Mouse (Mus musculus): Measurements from ENCODE around the gene Cog6. TPM values are rescaled to one million over a fixed set of nuclear protein-coding genes. Genes with fewer than 3 reads are reported as not detected.

The Cog6 gene
- total and polyA plus RNA-seq, 3 experiments = 15.6 to 25.8 (median 18.4) TPM

GRCm38 (mm10) chr3:52963441-52963840, 53.6 kb downstream of the Cog6 start:
- in situ Hi-C loops (cut with MboI; ENCODE audit: low pct_ligation_motif_present, low pct_unique_long_range_greater_than_20kb, low sequenced_read_pairs) (no loop called here), dilution Hi-C loops (cut with MboI; ENCODE audit: extremely low pct_ligation_motif_present, extremely low pct_unique_long_range_greater_than_20kb, low sequenced_read_pairs) (no loop called here)
- H3K4me1 ChIP-seq (ENCODE audit: control insufficient read depth in 1 of 2, insufficient read depth in 2 of 2) = no peaks in the 10 kb centered on the region; a peak in 1 of 4 replicates
- H3K27ac ChIP-seq (ENCODE audit: insufficient read depth, low read depth) = no peak overlapping the region
- H3K79me2 ChIP-seq (replicated peaks; ENCODE audit: control insufficient read depth, extremely low read depth, insufficient read depth, poor library complexity, severe bottlenecking) = no peaks in the 10 kb centered on the region
- no peaks in the 10 kb centered on the region for H3K9me3 ChIP-seq (replicated peaks; ENCODE audit: low read length)
- no peak overlapping the region for H3K9ac ChIP-seq (ENCODE audit: insufficient read depth, low read depth)
- no peak overlapping the region for H3K4me3 ChIP-seq (replicated peaks in 1 of 3; ENCODE audit: low read depth in 2 of 3, low read length in 2 of 3, poor library complexity in 1 of 3)
- no peak overlapping the region for H3K4me2 ChIP-seq (ENCODE audit: insufficient read depth, low read depth, poor library complexity, severe bottlenecking)
- H3K27me3 ChIP-seq (replicated peaks) = no peaks in the 10 kb centered on the region
- TF ChIP-seq GABPA (IDR thresholded peaks at IDR 0.05; ENCODE audit: insufficient replicate concordance, low read depth, low read length) (no peak), MAZ (IDR thresholded peaks at IDR 0.05; ENCODE audit: low read depth, low read length) (no peak), ETS1 (conservative IDR thresholded peaks at IDR 0.05; ENCODE audit: low read depth, low read length) (no peak), JUND (conservative IDR thresholded peaks at IDR 0.05; ENCODE audit: low read depth, low read length) (no peak), EP300 (IDR thresholded peaks at IDR 0.05; ENCODE audit: low read length) (no peak), KAT2A (IDR thresholded peaks at IDR 0.05; ENCODE audit: insufficient replicate concordance, low read length) (no peak), ZKSCAN1 (IDR thresholded peaks at IDR 0.05; ENCODE audit: borderline replicate concordance, low read depth, low read length) (no peak), E2F4 (IDR thresholded peaks at IDR 0.05; ENCODE audit: insufficient replicate concordance, low read depth, low read length) (no peak), CTCF (conservative IDR thresholded peaks at IDR 0.05 in 1 of 2, IDR thresholded peaks at IDR 0.05 in 1 of 2; ENCODE audit: low read depth in 2 of 2, low read length in 2 of 2) (no peak)
- no peaks in the 10 kb centered on the region for H3K36me3 ChIP-seq (replicated peaks in 1 of 2; ENCODE audit: control insufficient read depth in 1 of 2, insufficient read depth in 1 of 2, low read length in 1 of 2)
- DNase-seq (ENCODE audit: extremely low read depth) = no peak

DNA sequence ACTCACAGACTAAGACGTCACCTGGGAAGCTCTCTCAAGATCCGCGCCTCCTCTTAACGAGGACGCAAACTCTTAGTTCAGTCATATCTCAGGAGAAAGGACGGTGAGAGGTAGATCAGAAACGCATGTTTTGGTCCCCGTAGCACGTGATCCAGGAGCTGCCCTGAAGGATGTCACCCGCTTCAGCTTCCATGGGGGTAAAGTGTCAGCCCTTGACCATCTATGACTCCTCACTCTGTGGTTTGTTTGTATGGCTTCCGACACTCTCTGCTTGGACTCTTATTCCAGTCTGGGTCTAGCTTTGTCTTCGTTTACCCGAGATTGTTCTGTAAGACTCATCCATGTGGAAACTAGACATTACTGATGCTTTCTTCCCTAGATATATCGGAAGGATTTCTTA, 54.6 kb downstream of the Cog6 start:
- H3K79me2 ChIP-seq (replicated peaks; ENCODE audit: control insufficient read depth, extremely low read depth, insufficient read depth, poor library complexity, severe bottlenecking) = no peaks in the 10 kb centered on the region
- no peaks in the 10 kb centered on the region; a peak in 1 of 4 replicates for H3K4me1 ChIP-seq (ENCODE audit: control insufficient read depth in 1 of 2, insufficient read depth in 2 of 2)
- dilution Hi-C loops (cut with MboI; ENCODE audit: extremely low pct_ligation_motif_present, extremely low pct_unique_long_range_greater_than_20kb, low sequenced_read_pairs) = no loop called here
- H3K4me3 ChIP-seq (replicated peaks in 1 of 3; ENCODE audit: low read depth in 2 of 3, low read length in 2 of 3, poor library complexity in 1 of 3) = no peak overlapping the region
- in situ Hi-C loops (cut with MboI; ENCODE audit: low pct_ligation_motif_present, low pct_unique_long_range_greater_than_20kb, low sequenced_read_pairs) = no loop called here
- TF ChIP-seq MYC (IDR thresholded peaks at IDR 0.05; ENCODE audit: low read depth, low read length) = no peak
- no peak for TF ChIP-seq EP300 (IDR thresholded peaks at IDR 0.05; ENCODE audit: low read length)
- TF ChIP-seq MXI1 (IDR thresholded peaks at IDR 0.05; ENCODE audit: low read depth, low read length) = no peak
- TF ChIP-seq RAD21 (IDR thresholded peaks at IDR 0.05; ENCODE audit: low read depth, low read length) = no peak
- TF ChIP-seq ELF1 (IDR thresholded peaks at IDR 0.05; ENCODE audit: low read depth, low read length) = no peak
- TF ChIP-seq NELFE (IDR thresholded peaks at IDR 0.05; ENCODE audit: low read depth, low read length) = no peak
- TF ChIP-seq ETS1 (conservative IDR thresholded peaks at IDR 0.05; ENCODE audit: low read depth, low read length) = no peak
- TF ChIP-seq CHD2 (IDR thresholded peaks at IDR 0.05; ENCODE audit: low read length) = no peak
- TF ChIP-seq SIN3A (IDR thresholded peaks at IDR 0.05; ENCODE audit: low read length) = no peak
- no peak overlapping the region for H3K9ac ChIP-seq (ENCODE audit: insufficient read depth, low read depth)
- no peaks in the 10 kb centered on the region for H3K36me3 ChIP-seq (replicated peaks in 1 of 2; ENCODE audit: control insufficient read depth in 1 of 2, insufficient read depth in 1 of 2, low read length in 1 of 2)
- H3K27ac ChIP-seq (ENCODE audit: insufficient read depth, low read depth) = no peak overlapping the region
- no peaks in the 10 kb centered on the region for H3K9me3 ChIP-seq (replicated peaks; ENCODE audit: low read length)
- no peak for DNase-seq (ENCODE audit: extremely low read depth)
- H3K4me2 ChIP-seq (ENCODE audit: insufficient read depth, low read depth, poor library complexity, severe bottlenecking) = no peak overlapping the region
- no peaks in the 10 kb centered on the region for H3K27me3 ChIP-seq (replicated peaks)

Measured in CH12.LX (cell line).